Mouse (Mus musculus): ENCODE measurements at regions not wholly inside any gene's neighbourhood (a gene's known extent, or its start where the extent isn't known, plus 50 kb on each side); places are given as distances from the start of the nearest gene placed in this dataset.

- no peak for DNase-seq (ENCODE audit: low spot score in 2 of 2)
These were observed 133.8 kb downstream of the Mylk4 start for GRCm38 (mm10) chr13:32649982-32650381.

- DNase-seq (ENCODE audit: low spot score in 2 of 2): no peak
These were observed 140.6 kb downstream of the Mylk4 start for GRCm38 (mm10) chr13:32643030-32643750.

- no peak for DNase-seq (ENCODE audit: low spot score in 2 of 2)
These were observed 142.8 kb downstream of the Mylk4 start for GRCm38 (mm10) chr13:32640941-32641340.

GRCm38 (mm10) chr13:32630122-32630732, 153.5 kb downstream of the Mylk4 start:
- DNase-seq (ENCODE audit: low spot score in 2 of 2): no peak

GRCm38 (mm10) chr13:32613916-32614315, 169.8 kb downstream of the Mylk4 start:
- no peak for DNase-seq (ENCODE audit: low spot score in 2 of 2)

- no peak for DNase-seq (ENCODE audit: low spot score in 2 of 2)
These were observed 172.0 kb downstream of the Mylk4 start for GRCm38 (mm10) chr13:32611551-32612295.

- DNase-seq (ENCODE audit: low spot score in 2 of 2): no peak
These were observed 172.8 kb downstream of the Mylk4 start for GRCm38 (mm10) chr13:32610970-32611369.

GRCm38 (mm10) chr13:32608413-32608812, 175.3 kb downstream of the Mylk4 start:
- no peak for DNase-seq (ENCODE audit: low spot score in 2 of 2)

GRCm38 (mm10) chr13:32603925-32604590, 179.7 kb downstream of the Mylk4 start:
- no peak for DNase-seq (ENCODE audit: low spot score in 2 of 2)

- DNase-seq (ENCODE audit: low spot score in 2 of 2): no peak
These were observed 182.4 kb downstream of the Mylk4 start for GRCm38 (mm10) chr13:32601315-32601714.

- DNase-seq (ENCODE audit: low spot score in 2 of 2): no peak
These were observed 190.1 kb downstream of the Mylk4 start for GRCm38 (mm10) chr13:32593611-32594010.

- no peak for DNase-seq (ENCODE audit: low spot score in 2 of 2)
These were observed 190.6 kb downstream of the Mylk4 start for GRCm38 (mm10) chr13:32593131-32593530.

- DNase-seq (ENCODE audit: low spot score in 2 of 2): no peak
These were observed 202.2 kb downstream of the Mylk4 start for GRCm38 (mm10) chr13:32581598-32581997.

- DNase-seq (ENCODE audit: low spot score in 2 of 2): no peak
These were observed 215.9 kb downstream of the Mylk4 start for GRCm38 (mm10) chr13:32567850-32568249.

GRCm38 (mm10) chr13:32560666-32561065, 222.1 kb upstream of the Gmds start:
- no peak for DNase-seq (ENCODE audit: low spot score in 2 of 2)

- no peak for DNase-seq (ENCODE audit: low spot score in 2 of 2)
These were observed 217.9 kb upstream of the Gmds start for GRCm38 (mm10) chr13:32556396-32556795.

GRCm38 (mm10) chr13:32555064-32555463, 216.5 kb upstream of the Gmds start:
- DNase-seq (ENCODE audit: low spot score in 2 of 2): no peak

GRCm38 (mm10) chr13:32554601-32555000, 216.1 kb upstream of the Gmds start:
- DNase-seq (ENCODE audit: low spot score in 2 of 2): no peak

GRCm38 (mm10) chr13:32553136-32553535, 214.6 kb upstream of the Gmds start:
- no peak for DNase-seq (ENCODE audit: low spot score in 2 of 2)

- DNase-seq (ENCODE audit: low spot score in 2 of 2): no peak
These were observed 211.6 kb upstream of the Gmds start for GRCm38 (mm10) chr13:32550113-32550512.

GRCm38 (mm10) chr13:32547126-32547525, 208.6 kb upstream of the Gmds start:
- no peak for DNase-seq (ENCODE audit: low spot score in 2 of 2)

All from right cerebral cortex, adult 2 months (tissue).